Mouse (Mus musculus): ENCODE results near the gene Tfam. TPM values are rescaled to one million over a fixed set of nuclear protein-coding genes. Genes with fewer than 3 reads are reported as not detected.
A peak's percentile ranks its signal among the peaks of the same experiment; 100 is the strongest.

Tfam gene
- polyA plus RNA-seq, 1 experiment from 2014 or later: 59.5 TPM

DNA sequence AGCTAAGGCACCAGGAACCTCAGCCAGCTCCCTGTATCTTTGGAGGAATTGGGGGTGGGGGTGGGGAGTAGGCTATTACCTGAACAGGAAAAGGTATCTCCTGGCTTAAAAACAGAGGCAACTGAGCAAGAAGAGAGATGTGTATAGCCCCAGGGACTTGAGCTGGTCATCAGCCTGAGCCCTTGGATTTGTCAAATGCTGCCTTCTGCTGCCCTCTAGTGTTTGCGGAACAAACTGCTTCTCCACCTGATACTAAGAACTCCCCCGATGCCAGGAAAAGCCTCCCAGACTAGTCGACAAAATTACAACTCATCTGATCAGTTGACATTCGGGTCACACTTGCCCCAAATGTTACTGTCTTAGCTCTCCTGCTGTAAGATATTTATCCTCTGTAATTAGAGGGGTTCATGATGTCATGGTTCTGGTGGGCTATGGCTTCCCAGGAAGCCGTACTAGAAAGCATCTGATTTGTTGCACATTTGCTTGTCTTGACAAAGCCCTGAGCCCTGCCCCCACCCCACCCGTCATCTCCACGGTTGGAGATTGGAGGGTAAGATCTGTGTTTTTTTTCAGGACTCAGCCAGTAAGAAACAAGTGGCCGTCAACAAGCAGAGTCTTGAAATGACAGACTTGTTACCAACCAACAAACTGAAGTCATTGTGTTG lies 19.7 kb downstream of the Tfam start:
- no peak overlapping the region for H3K4me2 ChIP-seq
- peak; percentile 19; the same call in 1 of the 2 replicates for ATAC-seq

DNA sequence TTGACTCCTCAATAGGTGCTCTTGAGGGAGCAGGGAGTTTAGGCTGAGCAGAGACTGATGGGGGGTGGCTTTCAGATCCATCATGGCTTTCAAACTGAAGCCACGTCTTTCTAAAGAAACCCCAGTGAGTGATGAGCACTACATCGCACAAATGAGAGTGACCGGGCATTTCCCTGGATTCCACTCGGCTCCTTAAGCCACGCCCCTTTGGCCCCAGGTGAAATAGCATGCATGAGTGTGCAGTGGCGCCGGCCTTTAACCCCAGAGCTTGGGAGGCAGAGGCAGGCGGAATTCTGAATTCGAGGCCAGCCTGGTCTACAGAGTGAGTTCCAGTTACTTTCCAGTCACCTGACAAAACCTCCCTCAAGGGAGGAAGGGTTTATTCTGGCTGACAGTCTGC lies 22.1 kb downstream of the Tfam start:
- H3K27me3 ChIP-seq (replicated peaks): no peaks in the 10 kb centered on the region
- no peak overlapping the region for H3K27ac ChIP-seq
- peaks cover 3% of the 10 kb centered on the region; the same call in 1 of the 2 replicates for H3K4me1 ChIP-seq
- no peak for ATAC-seq
- H3K36me3 ChIP-seq: no peaks in the 10 kb centered on the region
- no peak overlapping the region for H3K9ac ChIP-seq
- H3K4me2 ChIP-seq: no peak overlapping the region
- H3K9me3 ChIP-seq (replicated peaks): no peaks in the 10 kb centered on the region
- WGBS (ENCODE audit: insufficient replicate concordance): 55% methylated on average over 9 of the region's 9 CpGs
- H3K4me3 ChIP-seq: no peak overlapping the region

More for the DNA sequence above, 19.7 kb downstream of the Tfam start:
- Histone ChIP-seq H3K36me3 (peaks cover 14% of the 10 kb centered on the region), H3K4me1 (peaks cover 3% of the 10 kb centered on the region; the same call in 1 of the 2 replicates), H3K9me3 (replicated peaks) (no peaks in the 10 kb centered on the region), H3K9ac (no peak overlapping the region), H3K27me3 (replicated peaks) (no peaks in the 10 kb centered on the region), H3K4me3 (no peak overlapping the region), H3K27ac (no peak overlapping the region)
- WGBS (ENCODE audit: insufficient replicate concordance): 18% methylated on average over 8 of the region's 8 CpGs

DNA sequence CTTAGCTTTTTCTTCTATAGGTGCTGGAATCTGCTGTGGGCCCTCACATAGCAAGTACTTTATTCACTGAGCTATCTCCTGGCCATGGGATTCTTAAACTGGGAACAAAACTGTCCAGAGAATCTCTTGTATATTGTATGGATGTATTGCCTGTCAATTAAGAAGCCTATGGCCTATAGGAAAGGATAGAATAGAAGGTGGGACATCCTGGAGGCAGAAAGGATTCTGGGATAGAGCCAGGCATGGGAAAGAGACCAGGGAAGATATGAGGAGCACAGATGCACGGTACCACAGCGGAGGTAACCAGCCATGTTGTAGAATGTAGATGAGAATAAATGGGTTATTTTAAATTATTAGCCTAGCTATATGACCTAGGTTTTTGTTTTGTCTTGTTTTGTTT lies 36.6 kb downstream of the Tfam start:
- H3K27ac ChIP-seq: no peak overlapping the region
- H3K4me1 ChIP-seq: peaks cover 3% of the 10 kb centered on the region; the same call in 1 of the 2 replicates
- H3K4me2 ChIP-seq: no peak overlapping the region
- WGBS (ENCODE audit: insufficient replicate concordance): 80% methylated on average over 2 of the region's 2 CpGs
- no peaks in the 10 kb centered on the region; the same call in 1 of the 2 replicates for H3K9me3 ChIP-seq (replicated peaks)
- ATAC-seq: no peak
- no peak overlapping the region for H3K4me3 ChIP-seq
- H3K36me3 ChIP-seq: no peaks in the 10 kb centered on the region
- H3K27me3 ChIP-seq (replicated peaks): no peaks in the 10 kb centered on the region
- H3K9ac ChIP-seq: no peak overlapping the region

DNA sequence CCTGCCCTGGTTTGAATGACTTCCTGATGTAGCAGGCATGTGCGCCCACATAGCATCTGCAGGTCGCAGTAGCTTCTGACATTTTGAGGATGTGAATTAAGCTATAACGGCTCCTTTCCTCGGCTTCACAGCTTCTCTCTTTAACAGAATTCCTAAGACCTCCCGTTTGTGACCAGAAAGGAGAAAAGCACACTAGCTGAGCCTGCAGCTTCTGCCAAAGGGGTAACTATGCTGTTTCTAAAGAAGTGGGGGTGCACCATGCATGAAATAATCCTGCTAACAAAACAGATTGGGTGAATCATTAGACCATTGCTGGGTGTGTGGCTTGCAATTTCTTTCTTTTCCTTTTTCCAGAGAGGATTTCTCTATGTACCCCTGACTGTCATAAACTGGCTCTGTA lies 37.1 kb downstream of the Tfam start:
- Histone ChIP-seq H3K9me3 (replicated peaks) (no peaks in the 10 kb centered on the region; the same call in 1 of the 2 replicates), H3K27ac (no peak overlapping the region), H3K27me3 (replicated peaks) (no peaks in the 10 kb centered on the region), H3K4me1 (peaks cover 3% of the 10 kb centered on the region; the same call in 1 of the 2 replicates), H3K4me2 (no peak overlapping the region), H3K36me3 (no peaks in the 10 kb centered on the region), H3K9ac (no peak overlapping the region), H3K4me3 (no peak overlapping the region)
- ATAC-seq: no peak
- WGBS (ENCODE audit: insufficient replicate concordance): 55% methylated on average over 5 of the region's 5 CpGs

DNA sequence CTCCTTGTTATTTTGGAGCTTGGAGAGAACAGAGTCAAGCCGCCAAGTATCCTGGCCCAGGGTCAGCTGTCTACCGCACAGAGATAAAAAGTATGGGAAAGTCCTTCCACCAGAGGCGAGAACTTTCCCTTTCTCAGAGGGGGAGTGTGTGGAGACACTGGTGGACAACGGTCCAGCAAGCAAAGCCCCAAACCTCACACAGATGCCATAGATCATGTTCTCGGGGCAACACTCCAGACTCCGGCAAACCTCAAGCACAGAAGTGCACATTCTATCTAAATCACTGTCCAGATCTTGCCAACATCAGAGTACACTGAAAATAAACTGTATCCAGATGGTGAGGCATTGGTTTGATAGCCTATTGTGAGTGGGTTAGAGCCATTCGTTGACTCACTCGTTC lies 39.4 kb downstream of the Tfam start:
- no peaks in the 10 kb centered on the region; the same call in 1 of the 2 replicates for H3K9me3 ChIP-seq (replicated peaks)
- no peak for ATAC-seq
- 70% methylated on average over 8 of the region's 8 CpGs for WGBS (ENCODE audit: insufficient replicate concordance)

DNA sequence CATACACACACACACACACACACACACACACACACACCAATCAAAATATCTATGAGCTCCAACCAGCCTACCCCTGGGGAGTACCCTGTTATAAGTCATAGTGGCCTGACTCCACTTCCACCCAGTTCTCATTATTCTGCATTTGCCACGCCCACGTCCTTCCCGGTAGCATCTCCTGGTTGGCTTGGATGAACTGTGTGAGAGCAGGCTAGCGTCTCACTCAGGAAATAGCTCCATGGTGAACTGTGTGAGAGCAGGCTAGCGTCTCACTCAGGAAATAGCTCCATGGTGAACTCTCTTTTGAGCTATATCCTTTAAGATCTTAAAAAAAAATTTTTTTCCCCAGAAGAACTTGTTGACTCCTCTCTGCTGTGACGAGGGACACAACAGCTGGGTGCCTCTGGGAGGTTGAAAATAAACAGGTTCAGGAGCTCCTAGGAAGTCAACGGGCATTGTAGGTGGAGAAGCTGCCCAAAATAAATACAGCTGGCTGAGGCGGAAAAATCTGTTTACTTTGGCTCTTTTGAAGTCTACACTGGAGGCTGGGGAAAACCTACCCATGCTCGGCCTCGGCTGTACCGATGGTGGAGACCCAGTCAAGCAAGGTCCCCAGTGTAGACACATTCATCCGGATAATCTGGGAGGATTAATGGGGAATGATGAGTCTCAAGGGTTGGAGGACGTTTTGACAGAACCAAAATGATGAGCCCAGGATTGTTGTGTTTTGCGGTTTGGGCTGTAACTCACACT lies 40.9 kb downstream of the Tfam start:
- Histone ChIP-seq H3K4me2 (no peak overlapping the region), H3K9me3 (replicated peaks) (no peaks in the 10 kb centered on the region; the same call in 1 of the 2 replicates), H3K27ac (no peak overlapping the region), H3K4me1 (peaks cover 3% of the 10 kb centered on the region; the same call in 1 of the 2 replicates), H3K27me3 (replicated peaks) (no peaks in the 10 kb centered on the region), H3K36me3 (no peaks in the 10 kb centered on the region), H3K9ac (no peak overlapping the region), H3K4me3 (no peak overlapping the region)
- no peak for ATAC-seq
- 54% methylated on average over 14 of the region's 14 CpGs for WGBS (ENCODE audit: insufficient replicate concordance)

More for the DNA sequence above, 39.4 kb downstream of the Tfam start:
- Histone ChIP-seq H3K27me3 (replicated peaks) (no peaks in the 10 kb centered on the region), H3K9ac (no peak overlapping the region), H3K36me3 (no peaks in the 10 kb centered on the region), H3K27ac (no peak overlapping the region), H3K4me3 (no peak overlapping the region), H3K4me2 (no peak overlapping the region), H3K4me1 (peaks cover 3% of the 10 kb centered on the region; the same call in 1 of the 2 replicates)

DNA sequence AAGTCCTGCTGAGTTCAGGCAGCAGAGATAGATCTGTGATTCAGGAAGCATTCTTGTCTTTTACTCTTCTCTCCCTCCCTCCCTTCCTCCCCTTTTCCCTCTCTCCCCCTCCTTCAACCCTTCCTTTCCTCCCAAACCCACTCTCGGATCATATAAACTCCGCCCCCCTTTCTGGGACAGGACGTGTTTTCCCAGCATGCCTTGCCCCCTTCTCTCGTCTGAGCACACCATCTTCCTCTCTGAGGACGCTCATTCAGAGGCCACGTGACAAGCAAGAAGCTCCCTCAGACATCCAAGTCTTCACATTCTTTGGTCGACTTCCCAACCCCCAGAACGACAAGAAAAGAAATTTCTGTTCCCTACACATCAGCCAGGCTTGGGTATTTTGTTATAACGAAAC lies 42.6 kb downstream of the Tfam start:
- 37% methylated on average over 9 of the region's 9 CpGs for WGBS (ENCODE audit: insufficient replicate concordance)
- H3K9me3 ChIP-seq (replicated peaks): no peaks in the 10 kb centered on the region; the same call in 1 of the 2 replicates
- peaks cover 3% of the 10 kb centered on the region; the same call in 1 of the 2 replicates for H3K4me1 ChIP-seq
- H3K4me3 ChIP-seq: no peak overlapping the region
- no peak overlapping the region for H3K27ac ChIP-seq
- H3K36me3 ChIP-seq: no peaks in the 10 kb centered on the region
- no peak overlapping the region for H3K4me2 ChIP-seq
- ATAC-seq: no peak
- H3K27me3 ChIP-seq (replicated peaks): no peaks in the 10 kb centered on the region
- H3K9ac ChIP-seq: no peak overlapping the region

DNA sequence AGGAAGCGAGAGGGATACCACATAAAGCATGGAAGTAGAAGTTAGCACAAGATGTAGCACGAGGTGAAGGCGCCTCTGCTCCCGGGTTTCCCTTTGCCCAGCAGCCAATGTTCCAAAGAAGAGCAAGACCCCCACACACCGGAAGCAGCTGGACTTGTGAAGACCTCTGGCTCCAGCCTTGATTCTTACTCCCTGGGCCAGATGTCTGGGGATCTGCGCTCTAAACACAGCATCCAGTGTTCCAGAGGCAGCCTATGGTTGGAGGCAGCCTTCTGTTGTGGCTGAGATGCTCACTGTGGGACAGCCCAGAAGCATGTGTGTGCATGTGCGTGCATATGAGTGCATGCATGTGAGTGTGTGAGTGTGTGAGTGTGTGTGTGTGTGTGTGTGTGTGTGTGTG lies 43.4 kb downstream of the Tfam start:
- 65% methylated on average over 7 of the region's 7 CpGs for WGBS (ENCODE audit: insufficient replicate concordance)
- Histone ChIP-seq H3K27me3 (replicated peaks) (no peaks in the 10 kb centered on the region), H3K9ac (no peak overlapping the region), H3K4me1 (peaks cover 3% of the 10 kb centered on the region; the same call in 1 of the 2 replicates), H3K4me2 (no peak overlapping the region), H3K4me3 (no peak overlapping the region), H3K36me3 (no peaks in the 10 kb centered on the region), H3K9me3 (replicated peaks) (no peaks in the 10 kb centered on the region; the same call in 1 of the 2 replicates), H3K27ac (no peak overlapping the region)
- no peak for ATAC-seq

DNA sequence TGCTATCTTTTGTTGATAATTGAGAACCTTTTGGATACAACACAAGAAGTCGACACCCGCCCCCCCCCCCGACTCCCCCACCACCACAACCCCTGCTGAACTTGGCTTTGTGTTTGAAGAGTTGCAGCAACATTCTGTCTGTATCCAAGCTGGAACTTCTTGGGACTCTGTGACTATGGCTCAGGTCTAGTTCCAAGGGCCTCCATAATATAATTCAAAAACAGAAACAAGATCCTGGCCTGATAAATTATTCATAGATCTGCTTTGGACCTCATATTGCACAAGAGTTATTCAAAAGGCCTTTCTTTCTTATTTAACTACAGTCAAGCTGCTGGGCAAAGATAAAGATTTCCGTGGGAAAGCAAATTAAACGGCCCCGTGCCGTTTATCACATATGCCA lies 44.8 kb downstream of the Tfam start:
- WGBS (ENCODE audit: insufficient replicate concordance): 64% methylated on average over 7 of the region's 7 CpGs
- Histone ChIP-seq H3K27ac (no peak overlapping the region), H3K4me2 (no peak overlapping the region)

DNA sequence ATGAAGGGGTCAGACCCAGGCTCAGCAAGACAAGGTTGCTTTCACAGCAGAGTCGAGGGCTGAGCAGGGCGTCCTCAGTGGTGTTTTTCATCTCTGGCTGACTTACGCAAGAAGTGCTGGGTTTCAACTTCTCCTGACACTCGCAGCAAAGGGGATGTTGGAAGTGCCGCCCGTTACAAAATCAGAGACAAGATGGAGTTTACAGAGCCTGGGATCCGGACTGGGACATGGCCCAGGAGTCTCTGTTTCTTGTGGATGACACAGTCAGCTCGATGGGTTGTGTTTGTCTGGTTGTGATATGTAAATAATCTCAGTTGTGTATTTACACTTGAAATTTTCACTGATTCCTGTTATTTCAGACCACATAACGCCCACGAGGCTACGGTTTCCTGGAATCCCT lies 45.2 kb downstream of the Tfam start:
- 49% methylated on average over 11 of the region's 11 CpGs for whole genome bisulfite sequencing (ENCODE audit: insufficient replicate concordance)
- ATAC-seq: no peak
- no peaks in the 10 kb centered on the region for H3K9me3 ChIP-seq (replicated peaks)
- no peaks in the 10 kb centered on the region for H3K36me3 ChIP-seq
- no peak overlapping the region for H3K9ac ChIP-seq
- peaks cover 3% of the 10 kb centered on the region; the same call in 1 of the 2 replicates for H3K4me1 ChIP-seq
- no peak overlapping the region for H3K27ac ChIP-seq
- no peak overlapping the region for H3K4me3 ChIP-seq
- no peak overlapping the region for H3K4me2 ChIP-seq
- no peaks in the 10 kb centered on the region for H3K27me3 ChIP-seq (replicated peaks)

More for the DNA sequence above, 44.8 kb downstream of the Tfam start:
- no peaks in the 10 kb centered on the region for H3K9me3 ChIP-seq (replicated peaks)
- H3K4me3 ChIP-seq: no peak overlapping the region
- peaks cover 3% of the 10 kb centered on the region; the same call in 1 of the 2 replicates for H3K4me1 ChIP-seq
- no peaks in the 10 kb centered on the region for H3K27me3 ChIP-seq (replicated peaks)
- ATAC-seq: no peak
- H3K9ac ChIP-seq: no peak overlapping the region
- no peaks in the 10 kb centered on the region for H3K36me3 ChIP-seq

DNA sequence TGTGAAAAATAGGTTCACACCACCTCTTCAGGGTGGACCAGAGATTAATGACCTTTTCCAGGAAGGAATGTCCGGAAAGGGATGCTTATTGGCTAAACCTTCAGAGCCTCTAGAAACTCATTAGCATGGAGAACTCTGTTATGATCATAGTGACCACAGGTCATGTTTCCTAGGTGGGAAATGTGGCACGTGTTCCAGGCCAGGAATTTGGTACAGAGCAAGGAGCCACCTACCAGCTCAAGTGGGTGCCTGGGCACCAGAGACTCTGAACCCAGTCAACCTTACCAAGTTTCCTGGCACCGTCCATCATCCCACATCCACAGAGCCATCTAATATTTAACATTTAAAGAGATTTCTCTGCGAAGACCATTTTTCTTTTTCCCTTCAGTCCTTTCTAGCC lies 49.4 kb downstream of the Tfam start:
- 74% methylated on average over 4 of the region's 4 CpGs for WGBS (ENCODE audit: insufficient replicate concordance)
- Histone ChIP-seq H3K4me1 (0 out of 2 replicates have a peak, but pooled peaks cover 6% of the 10 kb centered on the region), H3K4me2 (no peak overlapping the region), H3K27ac (no peak overlapping the region), H3K9me3 (replicated peaks) (no peaks in the 10 kb centered on the region), H3K27me3 (replicated peaks) (no peaks in the 10 kb centered on the region), H3K4me3 (no peak overlapping the region), H3K9ac (no peak overlapping the region), H3K36me3 (no peaks in the 10 kb centered on the region)
- ATAC-seq: no peak

DNA sequence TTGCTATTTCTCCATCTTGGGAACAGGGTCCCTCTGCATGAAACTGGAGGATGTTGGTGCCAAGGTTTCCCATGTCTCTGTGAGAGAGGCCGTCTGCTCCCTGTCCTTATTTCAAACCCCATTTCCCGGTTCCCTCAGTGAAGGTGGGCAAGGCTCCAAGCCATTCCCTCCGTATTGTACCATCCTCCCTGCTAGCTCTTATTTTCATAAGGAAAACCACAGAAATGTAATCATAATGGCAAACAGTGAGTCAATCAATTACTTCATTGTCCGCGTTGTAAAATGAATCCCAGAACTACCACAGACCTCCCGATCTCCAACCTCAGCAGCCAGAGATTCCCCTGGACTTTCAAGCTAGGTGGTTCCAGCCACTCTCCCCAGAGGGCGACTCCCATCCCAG lies 53.0 kb downstream of the Tfam start:
- Histone ChIP-seq H3K27me3 (replicated peaks) (no peaks in the 10 kb centered on the region), H3K9ac (no peak overlapping the region), H3K36me3 (no peaks in the 10 kb centered on the region), H3K27ac (no peak overlapping the region), H3K4me3 (no peak overlapping the region), H3K4me2 (no peak overlapping the region), H3K4me1 (peaks cover 12% of the 10 kb centered on the region; the same call in 1 of the 2 replicates), H3K9me3 (replicated peaks) (peaks cover 5% of the 10 kb centered on the region; the same call in 1 of the 2 replicates)
- 72% methylated on average over 7 of the region's 7 CpGs for WGBS (ENCODE audit: insufficient replicate concordance)
- ATAC-seq: no peak

All from liver, embryonic 12.5 days (tissue).